Mouse (Mus musculus): ENCODE results near the gene Fam92b.

DNA sequence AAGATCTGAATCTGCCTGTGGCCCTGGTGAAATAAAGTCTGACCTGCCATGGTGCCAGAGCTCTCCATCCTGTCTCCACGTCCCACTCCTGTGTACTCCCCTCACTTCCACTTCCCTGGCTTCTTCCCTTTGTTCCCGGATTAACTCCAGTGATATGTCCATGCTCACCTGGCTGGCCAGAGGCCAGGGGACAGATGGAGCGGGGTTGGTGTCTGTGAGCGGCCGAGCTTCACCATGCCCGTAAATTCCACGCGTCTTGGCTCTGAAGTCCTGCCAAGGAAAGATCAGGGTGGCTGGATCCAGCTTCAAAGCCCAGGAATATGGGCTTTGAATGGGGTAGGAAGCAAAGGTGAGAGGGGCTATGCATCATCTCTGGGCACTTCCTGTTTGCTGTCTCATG lies 10.1 kb downstream of the Fam92b start:
- no peak for TF ChIP-seq CTCF (conservative IDR thresholded peaks at IDR 0.05; ENCODE audit: low read length)
- no peak for TF ChIP-seq POU5F1 (IDR thresholded peaks at IDR 0.05; ENCODE audit: borderline replicate concordance, low read length)

All from E14TG2a.4 (cell line).